Mouse (Mus musculus): Measurements from ENCODE around the gene Wdr44.

DNA sequence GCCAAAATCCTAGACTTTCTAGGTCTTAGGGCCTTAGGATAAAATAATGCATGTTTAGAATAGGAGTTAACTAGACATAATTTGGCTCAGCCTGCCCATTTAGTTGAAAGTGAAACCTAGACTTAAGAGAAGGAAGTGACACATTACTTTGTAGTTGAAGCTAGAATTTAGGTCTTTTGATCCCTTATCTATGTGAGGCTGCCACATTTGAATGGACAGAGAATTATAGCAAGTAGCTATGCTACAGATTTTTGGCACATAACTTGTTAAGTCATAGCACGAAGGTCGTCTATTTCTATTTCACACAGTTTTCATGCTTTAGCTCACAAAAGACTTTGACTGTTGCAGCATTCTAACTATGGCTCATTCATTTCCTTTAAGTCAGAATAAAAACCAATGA is 4.5 kb downstream of the Wdr44 start:
- no peak for TF ChIP-seq CTCF (IDR thresholded peaks at IDR 0.05; ENCODE audit: low read depth)
- TF ChIP-seq EP300 (optimal IDR thresholded peaks at IDR 0.05): no peak

Data from stomach, postnatal 0 days (tissue).